ENCODE assay signal across 26 mouse cellular contexts in genomic region chr2:180343092-180343491, GRCm38 (mm10). TPM values are rescaled to one million over a fixed set of nuclear protein-coding genes. Genes with fewer than 3 reads are reported as not detected.
DNase-seq lines count a peak whose midpoint lies in the region; ATAC-seq and TF ChIP-seq lines count a peak whose summit lies in the region.
"Had no signal": no experiment of that assay in that cellular context is flagged by ENCODE, and none has a peak within 500 bp of the region (broad histone marks: within the 10 kb centered on the region; RNA-seq: fewer than 3 reads in every experiment).

No protein-coding gene starts in this region.

- H3K27ac ChIP-seq in heart, postnatal 0 days (ENCODE audit: low read depth): 0 out of 2 replicates have a peak overlapping the region, but pooled peaks have one; percentile 5
- 0 out of 2 replicates have a peak overlapping the region, but pooled peaks have one; percentile 42 for H3K27ac ChIP-seq in lung, embryonic 15.5 days
- H3K27ac ChIP-seq in stomach, postnatal 0 days (replicated peaks): peak overlapping the region; percentile 84
- H3K27ac ChIP-seq: forebrain, embryonic 12.5 days; heart, adult 2 months; hindbrain, embryonic 13.5 days; liver, embryonic 14.5 days; neural tube, embryonic 13.5 days had no signal

- no peak for TF ChIP-seq CTCF in heart, postnatal 0 days (IDR thresholded peaks at IDR 0.05; ENCODE audit: low read depth)
- no peak for TF ChIP-seq CTCF in stomach, postnatal 0 days (IDR thresholded peaks at IDR 0.05; ENCODE audit: low read depth)

- H3K27me3 ChIP-seq in heart, postnatal 0 days (ENCODE audit: control insufficient read depth, insufficient read depth, low read length): no peaks in the 10 kb centered on the region
- no peaks in the 10 kb centered on the region for H3K27me3 ChIP-seq in lung, embryonic 15.5 days
- H3K27me3 ChIP-seq in stomach, postnatal 0 days (ENCODE audit: control insufficient read depth, insufficient read depth, low read length): no peaks in the 10 kb centered on the region

- no peaks in the 10 kb centered on the region for H3K36me3 ChIP-seq in heart, postnatal 0 days (replicated peaks; ENCODE audit: control insufficient read depth, insufficient read depth, low read length)
- no peaks in the 10 kb centered on the region for H3K36me3 ChIP-seq in lung, embryonic 15.5 days
- no peaks in the 10 kb centered on the region for H3K36me3 ChIP-seq in stomach, postnatal 0 days (ENCODE audit: control insufficient read depth, insufficient read depth, low read length)
- H3K36me3 ChIP-seq: forebrain, embryonic 12.5 days; hindbrain, embryonic 13.5 days; neural tube, embryonic 13.5 days had no signal

- H3K4me2 ChIP-seq in heart, postnatal 0 days (ENCODE audit: low read depth, low read length): no peak overlapping the region
- no peak overlapping the region for H3K4me2 ChIP-seq in lung, embryonic 15.5 days
- H3K4me2 ChIP-seq in stomach, postnatal 0 days (replicated peaks; ENCODE audit: low read depth): no peak overlapping the region; the same call in 1 of the 2 replicates
- H3K4me2 ChIP-seq: forebrain, embryonic 12.5 days; hindbrain, embryonic 13.5 days; neural tube, embryonic 13.5 days had no signal

- H3K9me3 ChIP-seq in heart, postnatal 0 days (replicated peaks; ENCODE audit: control insufficient read depth, low read length): no peaks in the 10 kb centered on the region
- no peaks in the 10 kb centered on the region for H3K9me3 ChIP-seq in lung, embryonic 15.5 days
- no peaks in the 10 kb centered on the region for H3K9me3 ChIP-seq in stomach, postnatal 0 days (ENCODE audit: control insufficient read depth, low read length)
- H3K9me3 ChIP-seq: forebrain, embryonic 12.5 days; hindbrain, embryonic 13.5 days; neural tube, embryonic 13.5 days had no signal

- ATAC-seq in heart, postnatal 0 days (ENCODE audit: insufficient read depth, low read depth): no peak
- ATAC-seq in lung, embryonic 15.5 days (ENCODE audit: borderline replicate concordance, extremely low read depth, low FRiP score, low TSS enrichment): no peak
- ATAC-seq in stomach, postnatal 0 days (ENCODE audit: low FRiP score, low TSS enrichment): peak; percentile 60
- ATAC-seq: inflammation-experienced regulatory T-cells, adult 6 months; lung, postnatal 0 days; Patski had no signal

- no peak overlapping the region for H3K4me3 ChIP-seq in heart, postnatal 0 days (ENCODE audit: low read depth, low read length)
- H3K4me3 ChIP-seq in lung, embryonic 15.5 days: no peak overlapping the region
- no peak overlapping the region for H3K4me3 ChIP-seq in stomach, postnatal 0 days (ENCODE audit: low read depth, low read length)
- H3K4me3 ChIP-seq: forebrain, embryonic 12.5 days; heart, adult 2 months; hindbrain, embryonic 13.5 days; neural tube, embryonic 13.5 days had no signal

- DNase-seq in heart, postnatal 0 days (ENCODE audit: low spot score): no peak
- no peak for DNase-seq in heart, postnatal 25 days (ENCODE audit: low spot score)
- DNase-seq in lung, postnatal 4 days: no peak
- DNase-seq in kidney, postnatal 14 days: peak; percentile 37
- peak; percentile 87 for DNase-seq in stomach, postnatal 0 days (ENCODE audit: low spot score)
- no peak for DNase-seq in embryo, embryonic 10 days (ENCODE audit: low spot score)
- no peak for DNase-seq in testis, postnatal 10 days (ENCODE audit: low spot score)
- DNase-seq: adrenal gland, adult 8-10 months; cerebellum, adult 8-10 months; layer of hippocampus, adult 9-11 months; midbrain, embryonic 14.5 days; right cerebral cortex, adult 18-20 months; thymus, adult 2 months had no signal

- 67% methylated on average over 13 of the region's 13 CpGs for WGBS in heart, postnatal 0 days
- WGBS in lung, embryonic 15.5 days: 65% methylated on average over 13 of the region's 13 CpGs
- WGBS in stomach, postnatal 0 days: 52% methylated on average over 13 of the region's 13 CpGs

- no peak overlapping the region for H3K9ac ChIP-seq in heart, postnatal 0 days (replicated peaks; ENCODE audit: low read depth, low read length)
- no peak overlapping the region for H3K9ac ChIP-seq in lung, embryonic 15.5 days
- no peak overlapping the region for H3K9ac ChIP-seq in stomach, postnatal 0 days (ENCODE audit: low read length)
- H3K9ac ChIP-seq: forebrain, embryonic 12.5 days; hindbrain, embryonic 13.5 days; liver, embryonic 14.5 days; neural tube, embryonic 13.5 days had no signal

- intact Hi-C loops in heart, postnatal 25 days (cut with DNase I): no loop called here

- no peak for TF ChIP-seq EP300 in heart, postnatal 0 days (IDR thresholded peaks at IDR 0.05; ENCODE audit: low read depth)
- no peak for TF ChIP-seq EP300 in stomach, postnatal 0 days (optimal IDR thresholded peaks at IDR 0.05)

- H3K4me1 ChIP-seq in heart, postnatal 0 days (ENCODE audit: control insufficient read depth, insufficient read depth): peaks cover 25% of the 10 kb centered on the region; the same call in 1 of the 2 replicates
- peaks cover 68% of the 10 kb centered on the region for H3K4me1 ChIP-seq in lung, embryonic 15.5 days
- no peaks in the 10 kb centered on the region; the same call in 1 of the 2 replicates for H3K4me1 ChIP-seq in stomach, postnatal 0 days (replicated peaks; ENCODE audit: control insufficient read depth, insufficient read depth)

RNA-seq across cellular contexts. Expression of gene Gata5, which starts 8.6 kb away (rescaled TPM):
- total RNA-seq in heart, postnatal 0 days (2014; rRNA removed; ENCODE audit: low replicate concordance): 2.7 and 5.7 TPM in 2 replicates
- 1.2 and 1.8 TPM in 2 replicates for polyA plus RNA-seq in heart, postnatal 0 days (2015; fragmentation: Nextera tagmentation; extraction: Ambion mirVana)
- 1 to 10 TPM in 1 of 2 experiments, under 1 TPM in 1; 0.98 to 1.1 TPM for total RNA-seq in heart, postnatal 25 days (2021)
- polyA plus RNA-seq in lung, embryonic 15.5 days (2015; fragmentation: Nextera tagmentation; extraction: Ambion mirVana): 26.2 and 27.8 TPM in 2 replicates
- polyA plus RNA-seq in stomach, postnatal 0 days (2015; fragmentation: Nextera tagmentation; extraction: Ambion mirVana): 5.9 and 6.6 TPM in 2 replicates
- total RNA-seq: common myeloid progenitor, adult 5-6 weeks; gastrocnemius, adult 8-10 months; left cerebral cortex, adult 8-10 months; megakaryocyte progenitor cell, adult 5-6 weeks had no signal
- polyA plus RNA-seq: forebrain, embryonic 12.5 days; inflammation-experienced regulatory T-cells, adult 6 months; midbrain, embryonic 14.5 days; Patski had no signal

RNA-seq across cellular contexts. Expression of gene Rbbp8nl, which starts 53.4 kb away (rescaled TPM):
- not detected in 2 replicates for total RNA-seq in heart, postnatal 0 days (2014; rRNA removed; ENCODE audit: low replicate concordance)
- polyA plus RNA-seq in heart, postnatal 0 days (2015; fragmentation: Nextera tagmentation; extraction: Ambion mirVana): not detected in 2 replicates
- not detected for total RNA-seq in heart, postnatal 25 days (2021)
- 2.3 and 3.1 TPM in 2 replicates for polyA plus RNA-seq in lung, embryonic 15.5 days (2015; fragmentation: Nextera tagmentation; extraction: Ambion mirVana)
- polyA plus RNA-seq in stomach, postnatal 0 days (2015; fragmentation: Nextera tagmentation; extraction: Ambion mirVana): 1.2 and 1.8 TPM in 2 replicates
- total RNA-seq: adrenal gland, adult 8-10 months; common myeloid progenitor, adult 5-6 weeks; gastrocnemius, adult 8-10 months; heart, adult 2 months; left cerebral cortex, adult 8-10 months; megakaryocyte progenitor cell, adult 5-6 weeks had no signal
- polyA plus RNA-seq: heart, adult 2 months; hindbrain, embryonic 13.5 days; inflammation-experienced regulatory T-cells, adult 6 months; midbrain, embryonic 14.5 days; neural tube, embryonic 13.5 days; Patski had no signal

Comparison
In these comparisons a context has a peak if more than half of its experiments do, and no peak if none do; other contexts are left out.
1. DNase-seq: peak in kidney, postnatal 14 days (single experiment) and stomach, postnatal 0 days (single experiment); none in heart, postnatal 0 days (single experiment), heart, postnatal 25 days (single experiment), lung, postnatal 4 days (0 of 2), embryo, embryonic 10 days (single experiment) and testis, postnatal 10 days (single experiment).
2. H3K27ac ChIP-seq: peak in every context shown above with its lines; median percentile 84 in stomach, postnatal 0 days; 42 in lung, embryonic 15.5 days; 5 in heart, postnatal 0 days.